Mouse (Mus musculus): ENCODE measurements at regions not wholly inside any gene's neighbourhood (a gene's known extent, or its start where the extent isn't known, plus 50 kb on each side); places are given as distances from the start of the nearest gene placed in this dataset.

DNA sequence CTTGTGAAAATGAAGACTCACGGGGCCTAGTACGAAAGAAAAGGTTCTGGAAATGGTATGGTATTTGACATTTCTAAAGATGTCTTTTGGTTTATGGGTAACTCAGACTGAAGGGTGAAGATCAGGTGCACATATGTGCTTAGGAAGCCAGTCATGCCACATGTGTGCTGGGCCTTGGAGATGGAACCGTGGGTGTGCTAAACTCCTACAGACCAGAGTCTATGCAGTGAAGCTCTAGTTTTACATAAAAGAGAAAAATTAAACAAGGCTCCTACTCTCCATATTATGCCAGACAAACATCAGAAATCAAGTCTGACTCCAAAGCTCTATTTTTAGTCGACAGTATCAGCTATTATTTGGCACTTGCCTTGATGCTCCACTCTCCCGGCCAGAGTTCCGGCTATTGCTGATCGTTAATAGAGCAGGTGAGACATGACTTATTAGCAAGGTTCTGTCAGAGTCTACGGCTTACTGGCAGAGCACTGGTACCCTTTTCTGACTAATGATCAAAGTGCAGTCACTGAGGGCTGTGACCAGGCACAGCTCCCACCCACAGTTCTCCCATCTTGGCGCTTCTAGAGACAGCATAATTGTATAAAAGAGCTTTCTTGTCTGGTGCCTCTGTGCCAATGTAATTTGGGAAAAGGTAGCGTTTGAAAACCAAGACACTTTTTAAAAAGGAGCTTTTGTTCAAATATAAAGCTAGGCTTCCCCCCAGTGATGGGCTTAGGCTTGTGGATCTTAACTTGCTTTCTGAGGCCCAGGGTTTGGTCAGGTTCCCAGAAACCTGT, 119.2 kb upstream of the Ccdc122 start:
- no peak for DNase-seq (ENCODE audit: low read depth)

- DNase-seq (ENCODE audit: low read depth), result peak; percentile 53
Measured at GRCm38 (mm10) chr14:76913850-76914249, 122.7 kb upstream of the Ccdc122 start.

DNA sequence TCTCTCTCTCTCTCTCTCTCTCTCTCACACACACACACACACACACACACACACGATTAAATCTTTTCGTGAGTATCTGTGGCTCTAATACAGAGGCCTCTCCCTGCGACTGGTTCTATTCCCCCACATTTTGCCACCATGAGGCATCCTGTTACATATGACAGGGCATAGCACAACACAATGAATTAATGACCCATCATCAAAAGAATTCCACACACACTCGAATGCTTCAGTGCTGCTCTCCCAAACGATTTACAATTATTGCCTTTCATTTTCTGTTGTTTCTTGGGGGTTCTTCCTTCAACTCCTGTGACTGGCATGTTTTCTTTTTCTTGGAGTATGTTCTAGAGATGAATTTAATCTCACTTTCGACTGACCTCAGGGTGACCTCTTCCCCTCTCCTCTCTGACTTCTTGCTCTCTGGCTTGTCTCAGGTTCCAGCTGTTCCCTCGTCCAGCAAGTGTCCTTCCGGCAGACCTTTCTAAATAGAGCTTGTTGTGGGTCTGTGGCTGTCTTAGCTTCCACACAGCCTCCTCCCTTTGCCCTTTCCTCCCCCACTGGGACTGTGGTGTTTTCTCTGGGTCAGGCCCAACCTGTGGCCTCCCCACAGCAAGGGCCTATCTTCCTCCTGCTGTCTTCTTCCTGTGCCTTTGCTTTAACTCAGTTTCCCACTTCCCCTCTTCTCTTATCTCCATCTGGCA, 124.1 kb upstream of the Ccdc122 start:
- peak; percentile 97 for DNase-seq (ENCODE audit: low read depth)

DNA sequence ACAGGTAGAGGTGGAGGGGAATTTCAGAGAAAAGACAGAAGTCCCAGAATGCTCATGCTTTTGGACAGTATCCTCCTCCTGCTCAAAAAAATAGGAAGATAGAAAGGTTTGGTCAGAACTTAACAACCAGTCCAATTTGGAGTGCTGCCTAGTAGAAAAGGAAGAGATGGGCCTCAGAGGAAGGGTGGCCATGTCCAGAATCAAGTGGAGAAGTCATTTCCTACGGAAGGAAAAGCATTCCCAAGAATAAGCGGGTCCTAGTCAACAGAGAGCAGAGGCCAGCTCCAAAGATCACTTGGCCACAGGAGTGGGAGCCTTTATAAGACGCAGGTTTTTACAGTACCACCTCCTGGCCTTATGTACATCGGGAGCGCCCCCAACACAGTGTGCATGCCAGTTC, 125.3 kb upstream of the Ccdc122 start:
- DNase-seq (ENCODE audit: low read depth), result no peak

DNA sequence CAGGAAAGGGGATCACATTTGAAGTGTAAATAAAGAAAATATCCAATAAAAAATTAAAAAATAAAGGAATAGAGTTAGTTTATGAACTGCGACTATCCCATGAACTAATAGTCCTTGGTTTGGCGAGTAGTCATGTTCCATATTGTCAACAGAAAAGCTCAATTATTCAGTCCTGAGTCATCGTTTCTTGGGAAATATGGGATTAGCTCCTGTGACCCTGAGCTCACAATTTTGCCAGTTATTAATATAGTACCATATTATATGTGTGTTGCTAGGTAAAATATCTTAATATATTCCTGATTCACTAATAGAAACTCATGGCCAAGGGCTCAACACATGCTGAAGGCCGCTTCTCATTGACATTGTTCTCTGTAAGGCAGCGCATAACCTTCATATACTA, 126.4 kb upstream of the Ccdc122 start:
- no peak for DNase-seq (ENCODE audit: low read depth)

GRCm38 (mm10) chr14:76907941-76908340, 128.6 kb upstream of the Ccdc122 start:
- no peak for DNase-seq (ENCODE audit: low read depth)

DNA sequence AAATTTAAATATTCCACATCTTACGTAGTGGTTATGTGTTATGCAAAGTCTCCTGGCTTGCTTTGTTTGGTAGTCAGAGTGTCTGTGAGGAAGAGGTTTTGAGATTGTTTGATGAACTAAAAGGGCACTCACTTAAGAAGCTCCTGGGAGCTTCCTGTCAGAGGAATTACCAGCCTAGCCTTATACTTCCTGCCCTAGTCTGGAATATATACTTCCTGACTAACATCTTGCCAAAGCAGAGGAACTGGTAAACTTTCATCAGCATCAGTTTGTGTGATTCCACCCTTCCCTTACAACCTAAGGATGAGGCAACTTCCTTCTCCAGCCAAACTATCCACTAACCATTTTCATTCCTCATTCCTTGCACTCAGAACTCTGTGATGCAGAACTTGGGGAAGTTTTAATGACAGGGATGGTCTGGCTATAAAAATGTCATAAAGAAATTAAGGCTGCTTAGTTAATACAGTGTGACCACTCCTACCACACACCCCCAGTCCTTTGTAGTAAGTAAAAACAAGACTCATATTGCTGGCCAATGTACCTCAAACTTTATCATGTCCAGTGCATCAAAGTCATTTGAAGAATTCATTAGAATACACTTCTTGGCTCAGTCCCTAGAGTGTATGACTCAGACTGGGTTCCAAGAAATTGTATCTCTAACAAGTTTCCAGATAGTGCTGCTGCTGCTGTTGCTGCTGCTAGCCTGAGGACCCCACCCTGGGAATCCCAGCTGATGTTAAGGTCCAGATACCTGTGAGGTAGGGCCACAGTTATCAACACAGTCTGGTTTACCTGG, 133.4 kb upstream of the Ccdc122 start:
- peak; percentile 55 for DNase-seq (ENCODE audit: low read depth)

DNA sequence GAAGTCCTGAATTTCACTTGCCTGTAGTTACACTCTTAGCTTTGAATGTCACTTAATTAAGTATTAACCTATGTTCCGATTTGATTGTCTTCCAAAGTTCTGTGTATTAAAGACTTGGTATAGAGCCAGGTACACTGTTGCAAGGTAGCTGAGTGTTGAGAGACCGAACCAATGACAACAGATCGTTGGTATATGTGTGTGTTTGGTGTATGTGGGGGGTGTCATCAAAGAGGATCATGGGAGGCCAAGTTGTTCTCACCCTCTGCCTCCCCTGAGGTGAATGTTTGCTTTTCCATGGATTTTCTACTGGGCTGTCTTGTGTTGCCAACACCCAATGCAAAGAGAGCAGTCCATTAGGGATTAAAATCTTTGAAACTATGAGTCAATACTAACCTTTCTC, 135.1 kb upstream of the Ccdc122 start:
- DNase-seq (ENCODE audit: low read depth), result no peak

DNA sequence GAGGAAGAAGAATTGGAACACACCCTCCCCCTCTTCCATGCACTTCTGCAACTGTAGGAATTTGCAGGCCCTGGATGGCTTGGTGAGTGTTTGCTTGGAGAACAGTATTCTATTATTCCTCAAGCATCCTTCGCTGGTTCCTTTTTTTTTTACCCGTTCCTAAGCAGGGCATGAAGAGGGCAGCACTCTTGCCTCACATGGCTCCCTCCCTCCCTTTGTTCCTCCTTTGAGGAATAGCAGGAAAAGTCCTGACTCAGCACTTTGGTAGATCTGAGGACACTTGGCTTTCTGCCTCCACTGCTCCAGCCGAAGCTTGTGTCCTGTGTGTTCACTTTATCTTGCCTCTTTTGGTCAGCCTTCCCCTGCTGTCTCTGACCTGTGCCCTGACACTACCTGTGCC, 137.2 kb upstream of the Ccdc122 start:
- DNase-seq (ENCODE audit: low read depth), result no peak

DNA sequence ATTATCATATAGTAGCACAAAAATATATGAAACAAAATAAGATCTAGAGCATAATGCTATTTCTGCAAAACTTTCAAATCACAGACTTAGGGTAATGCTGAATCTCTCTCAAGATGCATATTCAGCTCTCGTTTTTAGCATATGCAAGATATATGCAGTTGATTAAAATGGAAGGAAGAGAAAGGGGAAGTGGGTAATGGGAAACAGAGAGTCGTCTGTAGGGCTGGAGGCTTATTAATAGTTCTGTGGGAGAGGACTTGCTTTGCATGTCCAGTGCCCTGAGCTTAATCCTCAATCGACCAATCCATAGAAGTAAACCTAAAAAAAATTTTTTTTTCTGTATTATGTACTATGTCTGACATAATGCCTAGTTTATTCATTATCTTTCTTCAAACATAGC, 148.9 kb upstream of the Ccdc122 start:
- peak; percentile 34 for DNase-seq (ENCODE audit: low read depth)

- no peak for DNase-seq (ENCODE audit: low read depth)
Measured at GRCm38 (mm10) chr14:76887201-76887600, 149.4 kb upstream of the Ccdc122 start.

DNA sequence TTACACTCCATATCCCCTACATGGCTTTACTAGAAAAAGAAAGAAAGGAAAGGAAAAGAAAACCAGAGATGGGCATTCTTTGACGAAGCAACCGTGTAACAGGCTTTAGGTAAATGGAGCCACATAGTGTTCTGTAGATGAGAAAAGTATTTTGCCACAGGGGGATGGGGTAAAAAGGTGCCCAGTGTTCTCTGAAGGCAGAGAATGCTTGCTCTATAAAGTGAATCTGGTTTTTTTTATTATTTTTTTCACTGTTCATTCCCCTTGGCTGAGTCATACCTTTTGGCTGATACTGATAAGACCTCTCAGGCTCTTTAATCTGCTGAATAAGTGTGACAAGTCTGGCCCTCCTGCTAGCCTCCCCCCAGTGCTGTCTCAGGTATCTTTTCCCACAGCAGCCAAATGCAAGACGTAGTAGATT, 153.3 kb upstream of the Ccdc122 start:
- DNase-seq (ENCODE audit: low read depth), result peak; percentile 97

GRCm38 (mm10) chr14:76882711-76883171, 153.8 kb upstream of the Ccdc122 start:
- peak; percentile 73 for DNase-seq (ENCODE audit: low read depth)

DNA sequence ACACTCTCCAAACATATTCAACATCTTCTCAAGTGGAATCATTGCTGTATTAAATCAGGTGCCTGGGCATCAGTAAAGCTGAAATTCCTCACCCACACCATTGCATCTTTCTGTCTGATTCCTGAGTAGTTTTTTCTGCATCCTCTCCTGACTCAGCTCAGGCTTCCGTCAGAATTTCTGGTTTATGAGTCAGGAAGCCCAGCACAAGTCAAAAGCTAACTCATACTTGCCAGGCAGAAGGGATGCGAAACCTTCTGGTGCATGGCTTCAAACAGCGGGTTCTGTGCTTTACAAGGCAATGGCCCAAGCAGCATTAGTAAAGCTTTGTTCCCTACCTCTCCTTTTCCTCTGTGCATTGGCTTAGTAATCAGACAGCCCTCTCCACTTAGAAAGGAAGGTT, 155.7 kb upstream of the Ccdc122 start:
- DNase-seq (ENCODE audit: low read depth), result peak; percentile 67

- no peak for DNase-seq (ENCODE audit: low read depth)
Measured at GRCm38 (mm10) chr14:76877306-76877705, 159.3 kb upstream of the Ccdc122 start.

DNA sequence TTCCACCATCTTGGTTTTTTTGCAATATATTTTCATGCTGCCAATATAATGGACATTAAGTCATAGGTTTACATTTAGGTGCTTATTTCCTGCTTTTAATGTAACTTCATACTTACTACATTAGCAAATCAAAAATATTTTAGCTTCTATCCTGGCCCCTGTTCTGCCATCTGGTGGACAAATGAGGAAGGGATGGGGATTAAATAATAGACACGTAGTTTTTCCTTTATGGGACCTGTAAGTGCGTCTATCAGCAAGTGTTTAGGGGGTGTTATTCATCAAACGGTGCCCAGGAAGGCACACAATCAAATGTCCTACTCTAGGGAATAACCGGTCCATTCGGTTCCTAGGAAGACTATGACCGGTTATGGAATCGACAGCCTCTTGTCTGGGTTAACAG, 160.6 kb upstream of the Ccdc122 start:
- DNase-seq (ENCODE audit: low read depth), result peak; percentile 82

- no peak for DNase-seq (ENCODE audit: low read depth)
Measured at GRCm38 (mm10) chr14:76875266-76875900, 161.2 kb upstream of the Ccdc122 start.

DNA sequence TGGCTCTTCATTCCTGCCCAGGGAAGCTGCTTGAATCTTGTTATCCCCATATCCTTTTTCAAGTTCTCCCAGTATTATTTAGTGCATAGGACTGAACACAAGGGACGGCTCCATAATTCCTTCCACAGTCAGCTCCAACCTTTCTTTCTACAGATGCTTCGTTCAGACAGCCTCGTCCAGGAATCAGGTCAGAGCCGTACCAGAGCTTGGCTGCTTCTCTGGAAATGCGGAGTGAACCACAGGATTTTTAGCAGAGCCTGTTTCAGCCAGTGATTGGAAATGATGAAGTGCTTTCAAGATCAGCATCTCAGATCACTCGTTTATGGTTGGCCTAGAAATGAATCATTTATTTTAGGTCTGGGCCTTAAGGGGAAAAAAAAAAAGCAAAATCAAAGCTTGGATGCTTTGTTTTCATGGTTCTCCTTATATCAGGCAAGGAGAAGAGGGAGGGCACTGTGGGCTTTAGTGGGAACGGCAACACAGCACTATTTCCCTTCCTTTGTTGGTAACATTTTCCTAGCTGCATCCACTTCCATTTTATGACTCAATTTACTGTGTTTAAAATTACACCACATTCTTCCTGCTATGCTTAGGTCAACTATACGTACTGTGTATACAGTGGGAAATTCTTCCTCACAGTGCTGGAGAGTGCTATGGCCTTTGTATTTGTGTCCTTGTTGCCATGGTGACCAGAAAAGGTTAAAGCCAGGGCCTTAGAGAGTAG, 161.9 kb upstream of the Ccdc122 start:
- peak; percentile 61 for DNase-seq (ENCODE audit: low read depth)

DNA sequence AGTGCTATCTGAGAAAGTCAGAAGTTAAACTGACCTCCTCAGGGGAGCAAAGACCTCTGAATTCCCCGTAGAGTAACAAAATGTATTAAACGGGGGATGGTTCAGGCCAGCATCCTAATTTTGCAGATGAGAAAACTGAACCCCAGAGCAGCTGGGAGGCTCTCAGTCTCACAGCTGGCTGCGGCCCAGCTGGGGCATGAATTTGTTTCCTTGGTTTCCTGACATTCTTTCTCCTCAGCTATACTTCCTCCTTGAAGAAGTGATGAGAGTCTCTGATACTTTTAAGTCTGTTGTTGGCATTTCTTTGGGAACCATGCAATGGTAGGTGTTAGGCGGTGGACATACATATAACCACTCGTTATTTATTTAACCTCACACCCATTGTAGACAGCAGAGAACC, 162.9 kb upstream of the Ccdc122 start:
- DNase-seq (ENCODE audit: low read depth), result peak; percentile 53

GRCm38 (mm10) chr14:76872976-76873375, 163.6 kb upstream of the Ccdc122 start:
- DNase-seq (ENCODE audit: low read depth), result no peak

GRCm38 (mm10) chr14:76872510-76872909, 164.1 kb upstream of the Ccdc122 start:
- DNase-seq (ENCODE audit: low read depth), result no peak

Measured in 416B (cell line).